Mouse (Mus musculus) hindbrain, embryonic 13.5 days (tissue): ENCODE data around the gene Mprip. TPM values are rescaled to one million over a fixed set of nuclear protein-coding genes. Genes with fewer than 3 reads are reported as not detected.

Source experiments
- ATAC-seq: fragments of 200-750 bp; cut with Nextera tagmentation; 2 replicates; pipeline ENCODE4 v1.8.0; 2017; ENCODE audit warnings: moderate TSS enrichment; ENCODE audit not compliant: low FRiP score
- H3K27ac ChIP-seq: fragments of 300-500 bp; sonication (generic); 2 replicates; pipeline ENCODE4 v1.5.1; 2015; ENCODE audit warnings: inconsistent platforms, mild to moderate bottlenecking, moderate library complexity
- H3K27me3 ChIP-seq: fragments of 300-500 bp; sonication (generic); 2 replicates; pipeline ENCODE4 v1.6.1; 2015; ENCODE audit warnings: mild to moderate bottlenecking, inconsistent platforms
- H3K36me3 ChIP-seq: fragments of 300-500 bp; sonication (generic); 2 replicates; pipeline ENCODE4 v1.6.1; 2015; ENCODE audit warnings: mild to moderate bottlenecking, inconsistent platforms
- H3K4me1 ChIP-seq: fragments of 300-500 bp; sonication (generic); replicated peaks from 2 replicates; pipeline ENCODE4 v1.6.1; 2015; ENCODE audit warnings: inconsistent platforms
- H3K4me2 ChIP-seq: fragments of 300-500 bp; sonication (generic); 2 replicates; pipeline ENCODE4 v1.6.1; 2015; ENCODE audit warnings: inconsistent platforms, mild to moderate bottlenecking, moderate library complexity
- H3K4me3 ChIP-seq: fragments of 300-500 bp; sonication (generic); 2 replicates; pipeline ENCODE4 v1.5.1; 2015; ENCODE audit warnings: mild to moderate bottlenecking, inconsistent platforms
- H3K9ac ChIP-seq: fragments of 300-500 bp; sonication (generic); 2 replicates; pipeline ENCODE4 v1.6.1; 2015; ENCODE audit warnings: mild to moderate bottlenecking, inconsistent platforms
- H3K9me3 ChIP-seq: fragments of 300-500 bp; sonication (generic); 2 replicates; pipeline ENCODE4 v1.6.1; 2016; ENCODE audit warnings: inconsistent platforms
- WGBS: fragments of 180-500 bp; shearing (Covaris S2); methylation state at CpG from one replicate; pipeline ENCODE4 v1.1.7; 2015; 5-methylcytosine and 5-hydroxymethylcytosine counted together
- polyA plus RNA-seq: library from polyadenylated mRNA; unstranded; fragments of >200 nt; fragmentation: Nextera tagmentation; extraction: Ambion mirVana; gene quantifications from 2 replicates; pipeline ENCODE4 v1.2.1, GENCODE M21; 2015

Mprip gene
- polyA plus RNA-seq, 1 experiment from 2014 or later: 37.9 TPM

DNA sequence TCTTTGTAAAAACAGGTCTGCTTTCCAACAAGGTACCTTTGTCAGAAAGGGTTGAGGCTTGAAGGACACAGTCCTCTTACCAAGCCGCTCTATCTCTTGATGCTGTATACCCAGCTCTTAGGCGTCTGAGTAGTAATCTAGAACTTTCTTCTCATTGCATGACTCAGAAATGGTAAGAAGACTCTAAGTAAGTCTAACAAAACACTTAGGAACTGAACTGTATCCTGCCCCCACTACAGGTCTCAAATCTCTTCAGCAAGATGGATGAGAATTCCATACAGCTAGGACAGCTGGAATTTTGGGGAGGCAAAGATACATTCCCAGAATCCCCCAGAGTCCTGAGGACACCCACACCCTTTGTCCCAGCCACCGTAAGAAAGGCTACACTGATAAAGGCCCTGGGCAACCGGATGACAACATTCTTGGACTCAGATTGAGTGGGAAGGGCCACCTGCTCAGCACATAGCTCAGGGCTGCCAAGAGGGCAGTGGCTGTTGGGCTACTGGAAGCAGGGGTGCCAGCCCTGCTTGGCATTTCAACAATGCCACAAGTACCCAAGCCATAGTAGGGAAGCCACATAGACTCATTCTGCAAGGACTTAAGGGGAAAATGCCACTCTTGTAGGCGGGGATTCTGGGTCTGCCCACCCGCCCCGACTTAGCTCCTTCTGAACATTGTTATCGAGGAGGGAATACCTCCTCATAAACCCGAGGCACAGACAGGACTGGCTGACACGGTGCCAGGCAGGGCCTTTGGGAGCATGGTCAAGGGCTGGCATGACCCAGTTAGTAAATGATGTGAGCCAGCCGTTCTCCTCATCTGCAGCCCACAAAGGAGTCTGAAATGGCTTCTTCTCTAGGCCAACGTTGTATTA, 25.0 kb upstream of the Mprip start:
- WGBS: 78% methylated on average over 12 of the region's 12 CpGs
- ATAC-seq: no peak
- H3K9me3 ChIP-seq: no peaks in the 10 kb centered on the region

DNA sequence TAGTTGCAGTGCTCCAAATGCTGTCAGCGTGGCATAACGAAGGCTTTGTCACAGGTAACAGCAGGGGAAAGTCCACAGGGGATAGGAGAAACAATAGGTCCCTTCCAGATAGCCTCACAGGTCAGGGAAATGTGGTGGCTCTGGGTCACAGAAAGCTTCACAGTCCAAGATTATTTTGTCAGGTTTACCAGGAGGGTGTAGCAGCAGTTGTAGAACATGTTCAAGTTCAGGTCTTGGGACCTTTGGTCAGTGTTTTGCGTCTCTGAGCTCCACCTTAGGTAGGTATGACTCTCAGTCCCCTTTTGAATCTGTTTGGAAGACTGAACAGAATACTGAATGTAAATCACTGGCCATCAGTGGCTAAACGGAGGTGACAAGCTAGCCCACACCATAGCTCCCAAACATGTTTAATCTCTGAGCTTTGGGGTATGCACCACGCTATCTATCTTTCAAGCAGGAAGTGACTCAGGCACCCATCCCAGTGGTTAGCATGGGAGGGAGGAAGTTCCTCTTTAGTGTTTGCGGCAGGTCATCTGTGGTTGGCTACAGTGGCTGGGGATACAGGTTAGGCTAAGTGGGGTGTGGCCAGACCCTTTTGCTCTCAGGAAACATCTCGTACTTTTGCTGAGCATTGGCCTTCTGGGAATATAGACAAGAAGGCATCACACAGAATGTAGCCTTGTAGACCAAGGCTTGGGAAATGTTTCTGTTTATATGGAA, 24.2 kb upstream of the Mprip start:
- Histone ChIP-seq H3K27me3 (no peaks in the 10 kb centered on the region), H3K9me3 (no peaks in the 10 kb centered on the region), H3K36me3 (no peaks in the 10 kb centered on the region), H3K4me2 (no peak overlapping the region), H3K4me3 (no peak overlapping the region), H3K4me1 (no peaks in the 10 kb centered on the region), H3K27ac (no peak overlapping the region), H3K9ac (no peak overlapping the region)
- WGBS: 82% methylated on average over 7 of the region's 7 CpGs
- ATAC-seq: no peak

More for the DNA sequence above, 25.0 kb upstream of the Mprip start:
- Histone ChIP-seq H3K27ac (no peak overlapping the region), H3K27me3 (no peaks in the 10 kb centered on the region), H3K9ac (no peak overlapping the region), H3K4me3 (no peak overlapping the region), H3K4me2 (no peak overlapping the region), H3K4me1 (no peaks in the 10 kb centered on the region), H3K36me3 (no peaks in the 10 kb centered on the region)

DNA sequence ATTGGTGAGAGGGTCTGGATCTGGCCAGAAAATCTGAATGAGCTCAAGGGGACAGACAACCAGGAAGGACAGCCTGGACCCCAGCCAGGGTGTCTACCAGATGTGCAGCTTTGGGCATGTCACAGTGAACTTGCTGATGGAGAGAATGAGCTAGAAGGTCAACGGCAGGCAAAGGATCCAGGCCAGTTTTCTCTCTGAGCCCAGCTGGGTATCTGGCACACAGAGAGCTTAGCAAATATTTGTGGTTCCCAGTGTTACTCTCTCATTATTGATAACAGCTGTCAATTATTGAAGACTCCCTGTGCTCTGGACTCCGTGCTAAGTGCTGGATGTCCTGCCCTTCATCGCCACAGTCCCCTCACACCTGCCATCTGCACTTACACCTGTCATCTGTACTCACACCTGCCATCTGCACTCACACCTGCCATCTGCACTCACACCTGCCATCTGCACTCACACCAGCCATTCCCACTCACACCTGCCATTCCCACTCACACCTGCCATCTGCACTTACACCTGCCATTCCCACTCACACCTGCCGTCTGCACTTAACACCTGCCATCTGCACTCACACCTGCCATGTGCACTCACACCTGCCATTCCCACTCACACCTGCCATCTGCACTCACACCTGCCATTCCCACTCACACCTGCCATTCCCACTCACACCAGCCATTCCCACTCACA, 21.0 kb upstream of the Mprip start:
- ATAC-seq: no peak
- H3K36me3 ChIP-seq: no peaks in the 10 kb centered on the region
- no peak overlapping the region for H3K4me2 ChIP-seq
- no peak overlapping the region for H3K27ac ChIP-seq
- H3K9me3 ChIP-seq: no peaks in the 10 kb centered on the region
- H3K4me1 ChIP-seq: no peaks in the 10 kb centered on the region
- H3K27me3 ChIP-seq: no peaks in the 10 kb centered on the region
- H3K4me3 ChIP-seq: no peak overlapping the region
- 81% methylated on average over 4 of the region's 4 CpGs for WGBS
- H3K9ac ChIP-seq: no peak overlapping the region

DNA sequence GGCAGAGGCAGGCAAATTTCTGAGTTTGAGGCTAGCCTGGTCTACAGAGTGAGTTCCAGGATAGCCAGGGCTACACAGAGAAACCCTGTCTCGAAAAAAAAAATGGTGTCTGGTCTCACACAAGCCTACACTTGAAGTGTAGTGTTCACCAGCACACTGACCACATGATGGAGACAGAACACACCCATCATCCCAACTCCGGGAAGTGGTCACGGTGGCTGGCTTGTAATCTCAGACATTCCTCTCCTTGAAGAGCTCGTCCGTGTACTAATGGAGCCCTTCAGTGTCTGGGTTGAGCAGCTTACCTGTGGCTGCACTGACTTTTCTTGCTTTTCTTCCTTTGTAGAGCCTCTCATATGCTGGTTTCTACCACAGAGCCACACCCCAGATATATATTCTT, 19.9 kb upstream of the Mprip start:
- Histone ChIP-seq H3K4me2 (no peak overlapping the region), H3K27ac (no peak overlapping the region), H3K36me3 (no peaks in the 10 kb centered on the region), H3K4me3 (no peak overlapping the region), H3K9ac (no peak overlapping the region), H3K27me3 (no peaks in the 10 kb centered on the region), H3K9me3 (no peaks in the 10 kb centered on the region), H3K4me1 (no peaks in the 10 kb centered on the region)
- ATAC-seq: no peak
- 75% methylated on average over 5 of the region's 5 CpGs for WGBS

DNA sequence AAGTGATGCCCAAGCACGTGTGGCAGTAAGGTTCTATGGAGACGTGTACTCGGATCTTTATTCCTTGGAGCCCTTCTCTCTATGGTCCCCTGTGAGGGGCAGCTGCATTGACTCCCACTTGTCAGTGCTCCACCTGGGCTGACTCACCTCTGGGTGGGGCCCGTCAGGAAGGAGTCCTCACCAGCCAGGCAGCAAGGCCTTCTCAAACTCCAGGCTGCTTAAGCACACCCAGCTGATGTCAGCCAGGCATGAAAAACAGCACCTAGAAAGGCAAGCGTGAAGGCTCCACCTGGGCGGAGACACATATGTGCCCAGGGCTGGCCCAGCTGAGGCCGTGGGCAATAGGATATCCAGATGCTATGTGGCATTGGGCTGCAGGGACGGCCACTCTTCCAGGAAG, 18.7 kb upstream of the Mprip start:
- H3K4me3 ChIP-seq: no peak overlapping the region
- ATAC-seq: no peak
- WGBS: 91% methylated on average over 8 of the region's 8 CpGs

DNA sequence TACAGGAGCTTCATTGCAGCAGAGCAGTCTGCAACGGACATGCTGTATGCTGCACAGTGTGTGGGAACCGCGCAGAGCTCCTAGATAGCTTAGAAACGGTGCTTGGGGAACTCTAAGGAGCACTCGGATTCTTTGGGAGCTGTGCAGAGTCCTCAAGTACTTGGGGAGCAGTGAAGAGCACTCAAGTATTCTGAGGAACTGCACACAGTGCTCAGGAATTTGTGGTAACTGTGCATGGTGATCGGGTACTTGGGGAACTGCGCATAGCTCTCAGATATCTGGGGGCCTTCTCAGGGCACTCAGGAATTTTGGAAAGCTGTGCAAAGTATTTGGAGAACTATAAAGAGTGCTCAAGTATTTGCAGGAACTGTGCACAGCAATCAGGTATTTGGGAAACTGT, 16.1 kb upstream of the Mprip start:
- H3K4me3 ChIP-seq: no peak overlapping the region
- H3K27me3 ChIP-seq: no peaks in the 10 kb centered on the region
- no peaks in the 10 kb centered on the region for H3K36me3 ChIP-seq

More for the DNA sequence above, 18.7 kb upstream of the Mprip start:
- Histone ChIP-seq H3K27ac (no peak overlapping the region), H3K4me2 (no peak overlapping the region), H3K9ac (no peak overlapping the region), H3K4me1 (no peaks in the 10 kb centered on the region), H3K27me3 (no peaks in the 10 kb centered on the region), H3K36me3 (no peaks in the 10 kb centered on the region), H3K9me3 (no peaks in the 10 kb centered on the region)

DNA sequence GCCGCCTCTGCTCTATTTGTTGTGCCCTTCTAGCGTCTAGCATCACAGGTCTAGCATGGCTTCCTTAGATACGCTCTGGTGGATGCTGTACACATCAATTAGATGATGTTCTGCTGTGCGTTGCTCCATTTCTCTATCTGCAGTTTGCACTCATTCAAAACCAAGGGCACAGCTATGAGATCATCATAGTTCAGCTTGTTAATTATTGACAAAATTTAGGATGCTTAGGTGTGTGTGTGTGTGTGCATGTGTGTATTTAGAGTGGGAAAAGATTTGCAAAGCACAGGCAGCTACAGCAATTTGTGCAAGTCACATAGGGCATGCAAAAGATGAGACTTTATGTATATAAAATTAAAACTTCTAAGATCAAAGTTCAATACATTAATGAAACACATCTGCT, 12.0 kb upstream of the Mprip start:
- no peak overlapping the region for H3K27ac ChIP-seq
- WGBS: 81% methylated on average over 4 of the region's 4 CpGs
- H3K4me1 ChIP-seq: no peaks in the 10 kb centered on the region
- no peaks in the 10 kb centered on the region for H3K9me3 ChIP-seq
- H3K9ac ChIP-seq: no peak overlapping the region
- no peaks in the 10 kb centered on the region for H3K27me3 ChIP-seq
- ATAC-seq: no peak
- no peak overlapping the region for H3K4me3 ChIP-seq
- no peaks in the 10 kb centered on the region for H3K36me3 ChIP-seq
- no peak overlapping the region for H3K4me2 ChIP-seq

More for the DNA sequence above, 16.1 kb upstream of the Mprip start:
- no peak for ATAC-seq
- 64% methylated on average over 7 of the region's 7 CpGs for WGBS
- no peak overlapping the region for H3K4me2 ChIP-seq
- no peak overlapping the region for H3K9ac ChIP-seq
- no peak overlapping the region for H3K27ac ChIP-seq
- H3K9me3 ChIP-seq: no peaks in the 10 kb centered on the region
- no peaks in the 10 kb centered on the region for H3K4me1 ChIP-seq

DNA sequence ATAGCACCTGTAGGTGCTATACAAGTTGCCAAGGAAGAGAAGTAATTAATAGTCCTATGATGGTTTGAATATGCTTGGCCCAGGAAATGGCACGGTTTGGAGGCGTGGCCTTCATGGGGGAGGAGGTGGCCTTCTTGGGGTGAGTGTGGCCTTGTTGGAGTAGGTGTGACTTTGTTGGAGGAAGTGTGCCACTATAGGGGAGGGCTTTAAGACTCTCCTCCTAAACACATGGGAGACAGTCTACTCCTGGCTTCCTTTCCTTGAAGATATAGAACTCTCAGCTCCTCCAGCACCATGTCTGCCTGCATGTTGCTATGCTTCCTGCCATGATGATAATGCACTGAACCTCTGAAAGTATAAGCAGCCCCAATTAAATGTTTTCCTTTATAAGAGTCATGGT, 8.1 kb upstream of the Mprip start:
- Histone ChIP-seq H3K27ac (no peak overlapping the region), H3K36me3 (no peaks in the 10 kb centered on the region), H3K4me1 (no peaks in the 10 kb centered on the region), H3K27me3 (no peaks in the 10 kb centered on the region), H3K9me3 (no peaks in the 10 kb centered on the region), H3K9ac (no peak overlapping the region), H3K4me2 (no peak overlapping the region), H3K4me3 (no peak overlapping the region)
- 82% methylated on average over 2 of the region's 2 CpGs for WGBS
- ATAC-seq: no peak

DNA sequence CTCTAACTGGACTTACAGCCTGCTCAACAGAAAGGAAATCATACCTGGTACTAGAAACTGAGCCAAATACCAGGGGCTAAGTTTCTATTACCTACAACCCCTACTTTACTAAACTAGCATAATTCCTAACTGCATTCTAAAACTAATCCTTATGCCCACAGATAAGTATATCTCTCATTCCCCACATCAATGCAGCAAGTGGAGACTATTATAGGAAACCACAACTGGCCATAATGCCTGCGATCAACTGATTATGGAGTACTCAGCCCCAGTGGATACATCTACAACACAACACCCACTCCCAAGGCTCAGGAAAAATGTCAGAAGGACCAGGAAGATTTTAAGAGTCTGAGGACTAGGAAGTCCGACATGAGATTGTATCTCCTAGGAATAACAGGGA, 7.6 kb upstream of the Mprip start:
- Histone ChIP-seq H3K27ac (no peak overlapping the region; the same call in 1 of the 2 replicates), H3K4me2 (no peak overlapping the region), H3K4me1 (no peaks in the 10 kb centered on the region), H3K36me3 (no peaks in the 10 kb centered on the region), H3K9me3 (no peaks in the 10 kb centered on the region), H3K4me3 (no peak overlapping the region), H3K9ac (no peak overlapping the region), H3K27me3 (no peaks in the 10 kb centered on the region)
- no peak for ATAC-seq
- 87% methylated on average over 2 of the region's 2 CpGs for WGBS

DNA sequence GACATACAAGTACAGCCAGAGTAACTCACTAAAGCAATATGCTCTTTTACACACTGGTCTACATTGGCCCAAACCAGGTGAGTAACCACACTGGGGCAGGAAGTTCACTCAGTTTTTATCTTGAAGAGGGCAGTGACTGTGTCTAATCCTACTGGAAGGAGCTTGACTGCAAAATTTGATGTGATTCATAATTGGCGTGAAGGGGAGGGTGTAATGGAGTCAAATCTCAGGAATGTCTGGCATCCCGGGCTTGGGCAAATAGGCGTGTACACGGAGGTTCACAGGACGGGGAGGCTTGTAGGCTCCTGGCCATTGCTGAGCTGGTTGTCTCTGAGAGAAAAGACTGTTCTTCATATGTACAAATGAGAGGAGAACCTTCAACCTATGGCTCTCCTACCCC, 5.8 kb upstream of the Mprip start:
- Histone ChIP-seq H3K4me3 (no peak overlapping the region), H3K36me3 (no peaks in the 10 kb centered on the region), H3K9ac (no peak overlapping the region), H3K27me3 (no peaks in the 10 kb centered on the region), H3K4me2 (no peak overlapping the region), H3K27ac (no peak overlapping the region), H3K4me1 (no peaks in the 10 kb centered on the region), H3K9me3 (no peaks in the 10 kb centered on the region)
- 60% methylated on average over 5 of the region's 5 CpGs for WGBS
- no peak for ATAC-seq

DNA sequence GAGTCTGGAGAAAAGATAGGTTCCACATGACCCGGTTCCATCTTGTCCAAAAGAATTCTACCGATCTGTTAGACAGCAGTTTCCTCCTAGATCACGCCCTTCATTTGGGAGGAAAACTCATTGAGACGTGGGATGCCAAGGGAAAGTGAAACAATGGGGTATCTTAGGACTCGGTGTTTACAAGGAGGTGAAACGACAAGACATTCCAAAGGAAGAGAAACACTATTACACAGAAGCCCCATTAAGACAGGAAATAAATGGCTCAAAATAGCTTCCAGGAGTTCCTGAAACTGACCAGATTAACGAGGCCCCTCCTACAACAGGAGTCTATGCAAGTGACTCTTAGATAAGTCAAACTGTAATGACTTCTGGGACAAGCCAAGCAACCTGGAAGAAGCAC, 5.1 kb upstream of the Mprip start:
- Histone ChIP-seq H3K27ac (no peak overlapping the region), H3K36me3 (no peaks in the 10 kb centered on the region), H3K4me3 (no peak overlapping the region), H3K9me3 (no peaks in the 10 kb centered on the region), H3K9ac (no peak overlapping the region), H3K27me3 (no peaks in the 10 kb centered on the region), H3K4me2 (no peak overlapping the region), H3K4me1 (peaks cover 1% of the 10 kb centered on the region)
- ATAC-seq: no peak
- WGBS: 76% methylated on average over 7 of the region's 7 CpGs

DNA sequence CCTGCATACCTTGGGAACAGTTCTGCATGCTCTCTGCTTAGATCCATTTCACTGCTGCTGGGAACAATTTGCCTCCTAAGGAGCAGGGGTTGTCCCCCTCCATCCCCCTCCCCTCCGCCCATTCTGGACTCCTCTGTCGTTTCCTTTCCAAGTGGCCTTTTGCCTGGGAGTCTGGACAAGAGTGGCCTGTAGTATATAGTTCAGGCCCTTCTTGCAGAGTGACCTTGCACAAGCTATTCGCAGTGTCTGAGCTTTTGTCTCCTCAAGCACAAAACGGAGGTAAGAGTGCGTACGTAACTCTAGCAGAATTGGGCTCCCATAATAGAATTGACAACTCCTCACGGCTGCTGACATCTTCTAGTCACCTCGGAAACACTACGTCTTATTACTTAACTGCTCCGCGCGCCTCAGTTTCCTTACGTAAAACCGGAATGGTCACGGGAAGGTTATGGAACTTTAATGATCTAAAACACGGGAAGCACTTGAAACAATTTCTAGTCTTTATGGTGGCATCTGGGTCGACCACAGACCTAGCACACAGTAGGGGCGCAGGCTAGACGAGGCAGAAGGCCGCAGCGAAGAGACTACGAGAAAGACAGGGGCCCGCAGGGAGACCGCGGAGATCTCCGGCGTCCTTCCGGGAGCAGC, 620 bp downstream of the Mprip start:
- Histone ChIP-seq H3K9me3 (no peaks in the 10 kb centered on the region), H3K27me3 (no peaks in the 10 kb centered on the region), H3K4me2 (peak overlapping the region; percentile 65), H3K27ac (peak overlapping the region; percentile 91), H3K4me1 (peaks cover 45% of the 10 kb centered on the region), H3K4me3 (peak overlapping the region; percentile 64), H3K36me3 (no peaks in the 10 kb centered on the region), H3K9ac (peak overlapping the region; percentile 87)
- WGBS: 1% methylated on average over 28 of the region's 28 CpGs
- ATAC-seq: peak; percentile 16; the same call in 1 of the 2 replicates
